Mouse (Mus musculus): ENCODE measurements around the gene Ccdc71.

DNA sequence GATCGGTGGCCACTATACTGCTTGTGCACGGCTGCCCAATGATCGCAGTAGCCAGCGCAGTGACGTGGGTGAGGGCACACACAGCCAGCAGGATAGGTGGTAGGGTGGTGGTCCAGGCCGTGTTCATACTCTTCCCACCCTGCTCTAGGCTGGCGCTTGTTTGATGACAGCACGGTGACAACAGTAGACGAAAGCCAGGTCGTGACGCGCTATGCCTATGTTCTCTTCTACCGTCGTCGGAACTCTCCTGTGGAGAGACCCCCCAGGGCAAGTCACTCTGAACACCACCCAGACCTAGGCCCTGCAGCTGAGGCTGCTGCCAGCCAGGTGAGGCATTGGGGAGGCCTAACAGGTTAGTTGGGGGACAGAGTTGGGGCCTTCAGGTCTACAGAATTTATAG lies 39.6 kb downstream of the Ccdc71 start:
- TF ChIP-seq CTCF (conservative IDR thresholded peaks at IDR 0.05; ENCODE audit: insufficient read depth, insufficient read length, low read depth, low read length) (no peak), POLR2A (IDR thresholded peaks at IDR 0.05; ENCODE audit: low read depth, low read length) (no peak)

All from kidney, adult 2 months (tissue).